Mouse (Mus musculus) megakaryocyte, embryonic 14.5 days (primary cell): ENCODE measurements around the gene Slc25a36.

Experiments
- FLI1 ChIP-seq: IDR thresholded peaks from 2 replicates; pipeline ENCODE4 v1.6.1; 2012; ENCODE audit warnings: low read length, inconsistent platforms, mixed read lengths
- GATA1 ChIP-seq: IDR thresholded peaks from 3 replicates; pipeline ENCODE4 v1.6.1; 2012; ENCODE audit warnings: mixed read lengths, low read length, inconsistent platforms, borderline replicate concordance

DNA sequence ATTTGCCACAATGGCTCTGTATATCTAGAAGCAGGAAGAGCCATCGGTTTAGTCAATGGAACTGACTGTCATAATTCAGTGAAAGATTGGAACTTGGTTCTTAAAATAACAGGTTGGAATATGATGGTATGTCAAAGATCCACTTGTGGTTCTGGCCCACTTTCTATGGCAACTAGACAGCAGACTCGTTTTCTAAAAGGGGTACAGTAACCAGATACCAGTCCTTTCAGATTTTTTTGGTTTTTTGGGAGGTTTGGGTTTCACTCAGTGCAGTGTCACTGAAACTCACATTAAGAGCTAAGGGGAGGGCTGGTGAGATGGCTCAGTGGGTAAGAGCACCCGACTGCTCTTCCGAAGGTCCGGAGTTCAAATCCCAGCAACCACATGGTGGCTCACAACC is 41.5 kb downstream of the Slc25a36 start:
- TF ChIP-seq FLI1: no peak
- TF ChIP-seq GATA1: no peak
